Mouse (Mus musculus) MEL (cell line): ENCODE data around the gene Maml2.

ENCODE experiments used
- CHD1 ChIP-seq: IDR thresholded peaks from 2 replicates; pipeline ENCODE4 v1.6.1; 2012; ENCODE audit warnings: low read depth, mild to moderate bottlenecking, inconsistent platforms, low read length, improper control_type of control experiment
- CTCF ChIP-seq, 3 experiments: IDR thresholded peaks in 2 of 3; conservative IDR thresholded peaks in 1 of 3; 2 replicates each; pipeline ENCODE4 v1.5.1; 2011 to 2012; ENCODE audit warnings: low read length in 3 of 3, low read depth in 2 of 3, mild to moderate bottlenecking in 2 of 3, improper control_type of control experiment in 1 of 3, inconsistent platforms in 1 of 3, mixed read lengths in 1 of 3, moderate library complexity in 1 of 3; ENCODE audit not compliant: control insufficient read depth in 1 of 3, insufficient read depth in 1 of 3, poor library complexity in 1 of 3, severe bottlenecking in 1 of 3
- EP300 ChIP-seq, 2 experiments: IDR thresholded peaks; 2 replicates each; pipeline ENCODE4 v1.6.1; 2011; ENCODE audit warnings: improper control_type of control experiment in 2 of 2, low read length in 2 of 2, low read depth in 1 of 2, mild to moderate bottlenecking in 1 of 2
- GATA1 ChIP-seq: IDR thresholded peaks from 2 replicates; pipeline ENCODE4 v1.6.1; 2011; ENCODE audit warnings: low read depth, low read length, improper control_type of control experiment

DNA sequence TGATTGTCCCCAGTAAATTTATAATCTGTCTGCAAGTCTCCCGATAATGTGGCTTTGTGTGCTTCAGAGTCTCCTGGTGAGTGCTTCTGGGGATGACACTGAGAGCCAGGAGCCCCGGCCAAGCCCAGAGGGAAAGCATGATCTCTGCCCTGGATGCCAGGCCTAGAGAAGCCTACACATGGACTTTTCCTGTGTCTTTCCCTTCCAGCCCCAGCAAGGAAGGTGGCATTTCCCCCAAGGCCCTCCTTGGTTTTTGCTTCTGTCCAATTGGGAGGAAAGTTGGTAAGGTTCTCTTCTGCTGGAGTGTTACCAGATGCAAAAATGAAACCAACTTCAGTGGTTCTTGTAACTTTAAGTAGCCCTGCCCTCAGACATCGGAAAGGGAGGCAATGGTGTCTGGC, 2.3 kb downstream of the Maml2 start:
- TF ChIP-seq EP300 (IDR thresholded peaks at IDR 0.05; ENCODE audit: low read depth in 1 of 2, low read length in 2 of 2) = no peak
- no peak for TF ChIP-seq CTCF (IDR thresholded peaks at IDR 0.05 in 2 of 3, conservative IDR thresholded peaks at IDR 0.05 in 1 of 3; ENCODE audit: control insufficient read depth in 1 of 3, insufficient read depth in 1 of 3, low read depth in 2 of 3, low read length in 3 of 3, poor library complexity in 1 of 3, severe bottlenecking in 1 of 3)
- TF ChIP-seq CHD1 = no peak
- no peak for TF ChIP-seq GATA1
